Mouse (Mus musculus): ENCODE data around the gene Scn2a.
"Not testable (repeated sequence)": the region's sequence is repeated elsewhere in the genome, so short reads cannot be mapped to it uniquely, and the experiment has no call there.

Scn2a gene

GRCm38 (mm10) chr2:65700246-65700645, 79.7 kb downstream of the Scn2a start:
- DNase-seq (ENCODE audit: low spot score): no peak

- DNase-seq (ENCODE audit: low spot score): no peak
These were observed 80.6 kb downstream of the Scn2a start for GRCm38 (mm10) chr2:65701175-65701574.

- no peak for DNase-seq (ENCODE audit: low spot score)
These were observed 101.7 kb downstream of the Scn2a start for GRCm38 (mm10) chr2:65722219-65722800.

GRCm38 (mm10) chr2:65745400-65745799, 124.8 kb downstream of the Scn2a start:
- DNase-seq (ENCODE audit: low spot score): no peak

GRCm38 (mm10) chr2:65782442-65782841, 161.9 kb downstream of the Scn2a start:
- DNase-seq (ENCODE audit: low spot score): no peak

- DNase-seq (ENCODE audit: low spot score): no peak
These were observed 162.8 kb downstream of the Scn2a start for GRCm38 (mm10) chr2:65783392-65783791.

GRCm38 (mm10) chr2:65792516-65792915, 171.9 kb downstream of the Scn2a start:
- DNase-seq (ENCODE audit: low spot score): no peak

- no peak for DNase-seq (ENCODE audit: low spot score)
These were observed 173.0 kb downstream of the Scn2a start for GRCm38 (mm10) chr2:65793593-65793992.

GRCm38 (mm10) chr2:65801054-65801709, 180.6 kb downstream of the Scn2a start:
- DNase-seq (ENCODE audit: low spot score): no peak

GRCm38 (mm10) chr2:65806556-65806955, 186.0 kb downstream of the Scn2a start:
- DNase-seq (ENCODE audit: low spot score): no peak

GRCm38 (mm10) chr2:65811203-65811602, 190.6 kb downstream of the Scn2a start:
- DNase-seq (ENCODE audit: low spot score): not testable (repeated sequence)

All from T-cell, adult 2 months (primary cell).